Mouse (Mus musculus): ENCODE results near the gene Lnx2.

DNA sequence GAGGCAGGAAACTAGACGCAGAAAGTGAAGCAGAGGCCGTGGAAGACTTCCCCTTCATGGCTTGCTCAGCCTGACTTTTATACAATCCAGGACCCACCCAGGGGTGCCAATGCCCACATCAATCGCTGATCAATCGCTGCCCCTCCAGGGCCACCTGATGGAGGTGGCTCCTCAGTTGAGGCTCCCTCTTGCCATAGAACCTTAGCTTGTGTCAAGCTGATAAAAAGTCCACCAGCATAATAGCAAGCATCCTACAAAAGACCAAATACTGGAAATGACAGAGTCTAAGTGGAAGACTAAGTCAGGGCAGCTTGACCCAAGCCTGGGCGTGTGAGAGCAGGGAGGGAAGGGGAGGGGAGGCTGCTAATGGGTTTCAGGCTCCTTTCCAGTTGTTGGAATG is 39.7 kb downstream of the Lnx2 start:
- TF ChIP-seq CTCF (IDR thresholded peaks at IDR 0.05; ENCODE audit: low read depth) (no peak), EP300 (IDR thresholded peaks at IDR 0.05; ENCODE audit: low read depth) (no peak)

All from liver, embryonic 14.5 days (tissue).